Mouse (Mus musculus) cerebellum, postnatal 14 days (tissue): ENCODE data around the gene Fam53b.
A peak's percentile ranks its signal among the peaks of the same experiment; 100 is the strongest.

Source experiments
- DNase-seq, 2 experiments: peaks; one replicate each; pipeline ENCODE4 v3.0.0; 2021; ENCODE audit warnings: mixed read lengths in 2 of 2

Gene Fam53b

GRCm38 (mm10) chr7:132813416-132814088 lies at the start of gene Fam53b:
Fam53b (minus strand) TSS chr7:132813886.
- peak; percentile 83 to 88 for DNase-seq

- DNase-seq: peak; percentile 93
Measured at GRCm38 (mm10) chr7:132859042-132859958, 45.6 kb upstream of the Fam53b start, which contains the start of gene Abraxas2. Abraxas2 (plus strand) TSS chr7:132859225.

GRCm38 (mm10) chr7:132858043-132858608 lies 44.4 kb upstream of the Fam53b start:
- DNase-seq: peak in 1 of 2 experiments; percentile 30

GRCm38 (mm10) chr7:132856083-132856482 lies 42.4 kb upstream of the Fam53b start:
- no peak for DNase-seq

GRCm38 (mm10) chr7:132853946-132854345 lies 40.3 kb upstream of the Fam53b start:
- peak in 1 of 2 experiments; percentile 7 for DNase-seq

- DNase-seq: no peak
Measured at GRCm38 (mm10) chr7:132853361-132853760, 39.7 kb upstream of the Fam53b start.

- peak; percentile 88 to 91 for DNase-seq
Measured at GRCm38 (mm10) chr7:132852173-132852844, 38.6 kb upstream of the Fam53b start, which contains the start of gene Eef1akmt2. Eef1akmt2 (minus strand) TSS chr7:132852673.

- DNase-seq: no peak
Measured at GRCm38 (mm10) chr7:132843152-132843551, 29.5 kb upstream of the Fam53b start.

GRCm38 (mm10) chr7:132842455-132842854 lies 28.8 kb upstream of the Fam53b start:
- DNase-seq: no peak

- DNase-seq: no peak
Measured at GRCm38 (mm10) chr7:132841287-132841686, 27.6 kb upstream of the Fam53b start.

GRCm38 (mm10) chr7:132830955-132831354 lies 17.3 kb upstream of the Fam53b start:
- no peak for DNase-seq

GRCm38 (mm10) chr7:132824346-132825022 lies 10.8 kb upstream of the Fam53b start:
- no peak for DNase-seq

- DNase-seq: no peak
Measured at GRCm38 (mm10) chr7:132823832-132824231, 10.1 kb upstream of the Fam53b start.

- no peak for DNase-seq
Measured at GRCm38 (mm10) chr7:132820692-132821091, 7.0 kb upstream of the Fam53b start.

- no peak for DNase-seq
Measured at GRCm38 (mm10) chr7:132817056-132817455, 3.4 kb upstream of the Fam53b start.

GRCm38 (mm10) chr7:132816528-132816927 lies 2.8 kb upstream of the Fam53b start:
- DNase-seq: no peak

GRCm38 (mm10) chr7:132815081-132815480 lies 1.4 kb upstream of the Fam53b start:
- DNase-seq: no peak

- no peak for DNase-seq
Measured at GRCm38 (mm10) chr7:132814089-132814450, 384 bp upstream of the Fam53b start.

- peak; percentile 68 to 70 for DNase-seq
Measured at GRCm38 (mm10) chr7:132812619-132813415, 869 bp downstream of the Fam53b start.

- DNase-seq: peak; percentile 64 to 69
Measured at GRCm38 (mm10) chr7:132811716-132812618, 1.7 kb downstream of the Fam53b start.
